Mouse (Mus musculus) cerebellum, postnatal 4 days (tissue): ENCODE data around the gene Cngb1.

Source experiments
- DNase-seq, 2 experiments: peaks; one replicate each; pipeline ENCODE4 v3.0.0; 2022; ENCODE audit warnings: low spot score in 2 of 2, mixed read lengths in 1 of 2

Cngb1 gene

DNA sequence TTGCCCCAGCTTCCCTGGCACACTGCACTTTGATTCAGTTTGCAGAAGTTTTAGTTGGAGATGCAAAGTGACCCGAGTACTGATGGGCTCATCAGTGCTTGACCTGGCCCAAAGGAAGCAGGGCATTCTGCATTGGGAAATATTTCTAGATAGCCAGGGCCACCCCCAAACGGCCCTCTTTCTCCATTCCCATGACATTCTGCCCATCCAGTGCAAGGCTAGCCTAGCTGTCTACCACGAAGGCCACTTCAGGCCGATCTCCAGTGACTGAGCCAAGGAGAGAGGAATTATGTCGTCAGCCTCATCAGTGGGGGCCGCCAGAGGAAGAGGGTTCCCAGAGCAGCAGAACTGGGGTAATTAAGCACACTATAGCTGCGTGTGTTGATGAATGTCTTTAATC is 104.9 kb downstream of the Cngb1 start:
- no peak for DNase-seq

DNA sequence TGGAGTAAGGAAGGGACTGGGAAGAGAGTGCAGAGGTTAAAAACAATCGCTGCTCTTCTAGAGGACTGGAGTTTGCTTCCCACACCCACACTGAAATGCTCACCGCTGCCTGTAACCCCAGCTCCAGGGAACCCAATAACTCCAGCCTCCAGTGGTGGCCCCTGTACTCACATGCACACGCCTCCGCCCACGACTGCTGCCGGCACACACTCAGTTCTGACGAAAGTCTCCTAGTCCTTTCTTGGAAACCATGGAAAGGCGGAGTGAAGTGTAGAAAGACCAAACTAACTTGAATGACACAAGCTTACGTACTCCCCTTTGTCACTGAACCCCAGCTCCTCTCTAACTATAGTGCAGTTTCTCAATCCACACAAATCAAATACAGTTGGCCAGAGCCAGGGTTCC is 106.4 kb downstream of the Cngb1 start:
- no peak for DNase-seq

DNA sequence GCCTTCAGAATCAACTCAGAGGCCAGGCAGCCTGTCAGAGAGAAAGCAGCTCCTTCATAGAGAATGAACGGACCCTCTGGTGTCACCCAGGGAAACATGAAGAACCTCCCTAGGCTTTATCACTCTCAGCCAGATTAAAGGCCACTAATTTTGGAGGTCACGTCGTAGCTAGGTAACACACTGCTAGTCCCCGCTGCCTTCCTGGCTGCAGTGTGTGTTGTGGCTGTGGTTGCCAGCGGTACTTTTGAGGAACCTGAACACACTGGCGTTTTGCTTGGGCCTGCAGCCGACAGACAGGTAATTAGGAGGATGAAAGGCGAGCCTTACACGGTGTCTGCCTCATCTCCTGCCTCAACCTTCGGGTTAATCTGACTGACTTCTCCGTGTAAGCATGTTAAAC is 110.7 kb downstream of the Cngb1 start:
- DNase-seq: no peak

DNA sequence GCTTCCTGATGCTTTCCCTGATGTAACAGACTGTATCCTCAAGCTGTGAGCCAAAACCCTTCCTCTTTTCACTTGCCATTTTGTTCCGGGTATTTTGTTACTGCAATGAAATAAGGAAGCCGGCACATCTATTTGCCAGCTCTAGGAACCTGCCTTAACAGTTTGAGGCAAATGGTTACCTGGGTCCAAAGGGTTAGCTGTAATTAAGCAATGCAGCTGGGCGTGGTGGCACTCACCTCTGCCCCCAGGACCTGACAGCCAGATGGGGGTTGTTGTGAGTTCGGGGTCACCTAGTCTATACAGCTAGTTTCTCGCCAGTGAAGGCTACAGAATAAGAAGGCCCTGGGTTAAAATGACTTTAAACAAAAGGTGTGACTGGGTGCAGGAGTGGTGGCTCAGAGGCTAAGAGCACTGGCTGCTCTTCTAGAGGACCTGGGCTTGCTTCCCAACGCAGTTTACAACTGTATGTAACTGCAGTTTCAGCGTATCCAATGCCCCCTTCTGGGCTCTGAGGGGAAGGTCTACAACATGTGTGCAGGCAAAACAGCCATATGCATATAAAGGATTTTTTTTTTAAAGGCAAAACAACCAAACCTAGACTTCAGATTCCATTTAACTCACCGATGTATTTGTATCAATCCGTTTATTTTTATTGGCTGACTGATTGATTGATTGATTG is 114.7 kb downstream of the Cngb1 start:
- no peak for DNase-seq
